Mouse (Mus musculus): ENCODE results near the gene Gtf2h2.

DNA sequence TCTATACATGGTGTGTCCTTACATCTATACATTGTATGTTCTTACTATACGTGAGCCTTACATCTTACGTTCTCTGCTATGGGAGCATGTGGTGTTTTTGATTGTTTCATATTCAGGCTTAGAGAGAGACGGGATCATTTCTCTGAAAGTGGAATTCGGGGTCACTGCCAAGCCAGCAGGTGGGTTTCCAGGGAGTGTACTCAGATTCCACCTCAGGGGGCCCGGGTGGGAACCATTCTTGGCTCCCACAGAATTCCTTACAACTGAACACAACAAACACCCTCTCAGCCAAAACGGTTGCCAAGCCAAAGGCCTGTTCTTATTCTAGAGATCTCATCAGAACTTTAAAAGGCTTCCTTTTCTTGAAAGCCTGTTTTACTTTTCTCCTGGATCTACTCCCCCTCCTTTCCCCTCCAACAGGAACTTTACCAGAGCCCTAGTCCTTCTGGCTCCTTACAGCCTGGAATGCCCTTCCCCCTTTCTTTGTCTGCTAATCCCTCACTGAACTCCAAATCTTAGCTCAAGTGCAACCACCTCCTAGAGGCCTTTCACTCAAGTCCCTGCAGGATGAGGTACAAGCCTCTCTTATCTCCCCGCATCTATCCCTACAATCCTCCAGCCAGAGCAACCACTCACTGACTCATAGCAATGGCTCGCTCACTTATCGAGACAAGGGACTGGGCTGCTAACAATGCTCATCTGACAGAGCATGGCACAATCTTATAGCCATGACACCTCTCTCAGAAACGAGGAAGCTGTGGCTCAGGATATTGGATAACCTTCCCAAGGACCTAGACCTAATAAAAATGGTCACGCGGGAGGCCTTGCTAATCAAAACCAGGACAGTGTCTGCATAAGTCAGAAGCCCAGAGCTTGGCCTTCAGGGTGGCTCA is 24.1 kb upstream of the Gtf2h2 start:
- no peak for TF ChIP-seq CTCF (IDR thresholded peaks at IDR 0.05; ENCODE audit: low read depth, low read length)
- no peak for TF ChIP-seq TAL1 (conservative IDR thresholded peaks at IDR 0.05; ENCODE audit: low read depth, low read length)
- no peak for TF ChIP-seq POLR2AphosphoS5 (IDR thresholded peaks at IDR 0.05; ENCODE audit: insufficient replicate concordance, low read depth, low read length)
- no peak for TF ChIP-seq GATA1 (IDR thresholded peaks at IDR 0.05; ENCODE audit: borderline replicate concordance, low read length)

Data from G1E (cell line).